Mouse (Mus musculus) stomach, embryonic 15.5 days (tissue): ENCODE data around the gene Ahnak. TPM values are rescaled to one million over a fixed set of nuclear protein-coding genes. Genes with fewer than 3 reads are reported as not detected.

Source experiments
- ATAC-seq: fragments of 200-750 bp; cut with Nextera tagmentation; 2 replicates; pipeline ENCODE4 v1.8.0; 2017; ENCODE audit warnings: low read depth, moderate number of reproducible peaks, moderate TSS enrichment; ENCODE audit not compliant: insufficient read depth, low FRiP score
- H3K27ac ChIP-seq: fragments of 300-500 bp; sonication (generic); 2 replicates; pipeline ENCODE4 v1.5.1; 2015; ENCODE audit warnings: mild to moderate bottlenecking, inconsistent platforms
- H3K27me3 ChIP-seq: fragments of 300-500 bp; sonication (generic); replicated peaks from 2 replicates; pipeline ENCODE4 v1.6.1; 2015; ENCODE audit warnings: inconsistent platforms
- H3K36me3 ChIP-seq: fragments of 300-500 bp; sonication (generic); 2 replicates; pipeline ENCODE4 v1.6.1; 2015; ENCODE audit warnings: inconsistent platforms
- H3K4me1 ChIP-seq: fragments of 300-500 bp; sonication (generic); 2 replicates; pipeline ENCODE4 v1.6.1; 2015; ENCODE audit warnings: inconsistent platforms
- H3K4me2 ChIP-seq: fragments of 300-500 bp; sonication (generic); 2 replicates; pipeline ENCODE4 v1.6.1; 2015; ENCODE audit warnings: mild to moderate bottlenecking, inconsistent platforms
- H3K4me3 ChIP-seq: fragments of 300-500 bp; sonication (generic); replicated peaks from 2 replicates; pipeline ENCODE4 v1.5.1; 2015; ENCODE audit warnings: inconsistent platforms
- H3K9ac ChIP-seq: fragments of 300-500 bp; sonication (generic); 2 replicates; pipeline ENCODE4 v1.6.1; 2015; ENCODE audit warnings: inconsistent platforms
- H3K9me3 ChIP-seq: fragments of 300-500 bp; sonication (generic); 2 replicates; pipeline ENCODE4 v1.6.1; 2016; ENCODE audit warnings: inconsistent platforms
- WGBS: fragments of 180-500 bp; shearing (Covaris S2); methylation state at CpG from one replicate; pipeline ENCODE4 v1.1.7; 2015; 5-methylcytosine and 5-hydroxymethylcytosine counted together
- polyA plus RNA-seq: library from polyadenylated mRNA; unstranded; fragments of >200 nt; fragmentation: Nextera tagmentation; extraction: Ambion mirVana; gene quantifications from 2 replicates; pipeline ENCODE4 v1.2.1, GENCODE M21; 2015

Ahnak gene
- polyA plus RNA-seq, 1 experiment from 2014 or later, result 43.5 TPM

- Histone ChIP-seq H3K9ac (no peak overlapping the region), H3K4me2 (no peak overlapping the region), H3K4me1 (no peaks in the 10 kb centered on the region), H3K27ac (no peak overlapping the region), H3K9me3 (no peaks in the 10 kb centered on the region), H3K27me3 (no peaks in the 10 kb centered on the region), H3K36me3 (no peaks in the 10 kb centered on the region), H3K4me3 (no peak overlapping the region)
- WGBS, result 84% methylated on average over 13 of the region's 13 CpGs
- ATAC-seq, result no peak
These were observed 108.4 kb downstream of the Ahnak start for GRCm38 (mm10) chr19:9097441-9097840.

DNA sequence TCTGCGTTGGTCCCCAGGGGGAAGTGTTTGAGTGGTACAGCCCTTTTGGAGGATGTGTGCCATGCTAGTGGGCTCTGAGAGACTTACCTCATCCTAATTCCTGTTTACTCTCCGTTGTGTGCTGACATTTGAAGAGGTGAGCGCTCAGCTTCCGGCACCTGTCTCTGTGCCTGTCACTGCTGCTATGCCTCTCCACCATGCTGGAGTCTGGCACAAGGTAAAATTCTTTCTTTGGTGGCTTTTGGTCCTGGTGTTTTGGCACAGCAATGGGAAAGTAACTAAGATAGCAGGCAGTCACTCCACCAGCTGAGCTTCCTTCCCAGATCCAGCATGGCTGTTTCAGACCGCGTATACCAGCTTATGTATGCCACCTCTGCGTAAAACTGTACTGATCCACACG, 110.7 kb downstream of the Ahnak start:
- Histone ChIP-seq H3K4me3 (no peak overlapping the region), H3K4me1 (no peaks in the 10 kb centered on the region), H3K27me3 (no peaks in the 10 kb centered on the region), H3K9me3 (no peaks in the 10 kb centered on the region), H3K9ac (no peak overlapping the region), H3K4me2 (no peak overlapping the region), H3K27ac (no peak overlapping the region), H3K36me3 (no peaks in the 10 kb centered on the region)
- ATAC-seq, result no peak
- 77% methylated on average over 8 of the region's 8 CpGs for WGBS

- Histone ChIP-seq H3K4me3 (no peak overlapping the region), H3K36me3 (no peaks in the 10 kb centered on the region), H3K4me1 (0 out of 2 replicates have a peak, but pooled peaks cover 4% of the 10 kb centered on the region), H3K27me3 (no peaks in the 10 kb centered on the region), H3K4me2 (no peak overlapping the region), H3K27ac (no peak overlapping the region), H3K9me3 (no peaks in the 10 kb centered on the region), H3K9ac (no peak overlapping the region)
- no peak for ATAC-seq
- WGBS, result 74% methylated on average over 17 of the region's 17 CpGs
These were observed 111.4 kb downstream of the Ahnak start for GRCm38 (mm10) chr19:9100297-9101061.

DNA sequence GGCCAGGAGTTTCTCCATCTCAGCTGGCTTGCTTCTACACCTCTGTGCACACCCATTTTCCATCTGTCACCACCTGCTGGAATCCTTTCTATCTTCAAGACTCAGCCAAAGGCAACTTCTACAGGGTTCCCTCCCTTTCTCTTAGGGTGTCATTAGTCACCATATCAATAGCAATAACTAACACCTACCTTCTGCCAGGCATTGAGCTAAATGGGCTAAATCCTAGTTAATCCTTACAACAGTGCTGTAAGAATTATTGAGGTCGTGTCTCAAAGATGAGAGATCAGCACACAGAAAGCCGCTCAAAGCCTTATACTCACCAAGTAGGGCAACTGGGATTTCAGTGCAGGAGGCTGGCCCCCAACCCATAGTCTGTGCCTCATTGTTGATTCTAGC, 112.0 kb downstream of the Ahnak start:
- Histone ChIP-seq H3K9ac (no peak overlapping the region), H3K4me2 (no peak overlapping the region), H3K4me3 (no peak overlapping the region), H3K36me3 (no peaks in the 10 kb centered on the region), H3K4me1 (peaks cover 4% of the 10 kb centered on the region; the same call in 1 of the 2 replicates), H3K9me3 (no peaks in the 10 kb centered on the region), H3K27ac (no peak overlapping the region), H3K27me3 (no peaks in the 10 kb centered on the region)
- ATAC-seq, result no peak
- 62% methylated on average over 2 of the region's 2 CpGs for WGBS

DNA sequence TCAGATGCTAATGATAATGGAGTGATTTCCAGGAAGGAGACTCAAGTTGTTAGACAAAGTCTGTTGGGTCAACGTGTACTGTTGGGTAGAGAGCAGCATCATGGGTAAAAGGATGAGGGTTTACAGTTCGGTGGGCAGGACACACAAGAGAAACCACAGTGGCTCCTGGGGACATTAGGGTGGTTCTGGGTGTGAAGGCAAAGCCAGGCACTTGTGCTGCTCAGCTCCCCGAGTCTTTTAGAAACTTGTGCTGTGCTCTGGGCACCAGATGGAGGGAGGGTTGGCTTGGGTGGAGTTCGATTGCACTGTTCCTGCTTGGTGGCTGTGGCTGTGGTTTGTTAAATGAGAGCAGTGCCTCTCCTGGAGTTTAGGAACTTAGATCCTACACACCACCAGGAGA, 114.9 kb downstream of the Ahnak start:
- H3K27me3 ChIP-seq, result no peaks in the 10 kb centered on the region
- ATAC-seq, result no peak
- no peak overlapping the region for H3K27ac ChIP-seq
- H3K9ac ChIP-seq, result no peak overlapping the region
- no peak overlapping the region for H3K4me2 ChIP-seq
- WGBS, result 81% methylated on average over 4 of the region's 4 CpGs
- no peaks in the 10 kb centered on the region for H3K9me3 ChIP-seq
- no peak overlapping the region for H3K4me3 ChIP-seq
- peaks cover 19% of the 10 kb centered on the region for H3K4me1 ChIP-seq
- no peaks in the 10 kb centered on the region for H3K36me3 ChIP-seq

GRCm38 (mm10) chr19:9105101-9105685, 116.1 kb downstream of the Ahnak start:
- Histone ChIP-seq H3K4me3 (no peak overlapping the region), H3K27me3 (no peaks in the 10 kb centered on the region), H3K9ac (no peak overlapping the region), H3K4me1 (peaks cover 19% of the 10 kb centered on the region), H3K27ac (no peak overlapping the region), H3K36me3 (no peaks in the 10 kb centered on the region), H3K4me2 (no peak overlapping the region), H3K9me3 (no peaks in the 10 kb centered on the region)
- no peak for ATAC-seq
- 63% methylated on average over 3 of the region's 3 CpGs for WGBS

- Histone ChIP-seq H3K36me3 (no peaks in the 10 kb centered on the region), H3K9me3 (no peaks in the 10 kb centered on the region), H3K9ac (no peak overlapping the region), H3K27ac (peak overlapping the region; percentile 72), H3K4me1 (peaks cover 19% of the 10 kb centered on the region), H3K4me3 (no peak overlapping the region), H3K27me3 (no peaks in the 10 kb centered on the region), H3K4me2 (no peak overlapping the region)
- WGBS, result 45% methylated on average over 5 of the region's 5 CpGs
- ATAC-seq, result peak; percentile 10; the same call in 1 of the 2 replicates
These were observed 117.0 kb downstream of the Ahnak start for GRCm38 (mm10) chr19:9106096-9106495.

GRCm38 (mm10) chr19:9106751-9107378, 117.8 kb downstream of the Ahnak start:
- Histone ChIP-seq H3K9ac (no peak overlapping the region), H3K4me2 (no peak overlapping the region), H3K36me3 (no peaks in the 10 kb centered on the region), H3K27me3 (no peaks in the 10 kb centered on the region), H3K4me3 (no peak overlapping the region), H3K9me3 (no peaks in the 10 kb centered on the region), H3K4me1 (peaks cover 19% of the 10 kb centered on the region), H3K27ac (peak overlapping the region; percentile 72)
- ATAC-seq, result peak; percentile 68
- 19% methylated on average over 4 of the region's 4 CpGs for WGBS

GRCm38 (mm10) chr19:9107379-9107755, 118.3 kb downstream of the Ahnak start:
- 56% methylated on average over 1 of the region's 1 CpGs for WGBS
- Histone ChIP-seq H3K27me3 (no peaks in the 10 kb centered on the region), H3K36me3 (no peaks in the 10 kb centered on the region), H3K27ac (peak overlapping the region; percentile 72), H3K9me3 (no peaks in the 10 kb centered on the region), H3K4me1 (peaks cover 19% of the 10 kb centered on the region), H3K9ac (no peak overlapping the region), H3K4me2 (no peak overlapping the region), H3K4me3 (no peak overlapping the region)
- peak; percentile 37; the same call in 1 of the 2 replicates for ATAC-seq

GRCm38 (mm10) chr19:9108536-9108935, 119.5 kb downstream of the Ahnak start:
- 81% methylated on average over 1 of the region's 1 CpGs for WGBS
- Histone ChIP-seq H3K4me3 (no peak overlapping the region), H3K4me1 (peaks cover 19% of the 10 kb centered on the region), H3K9me3 (no peaks in the 10 kb centered on the region), H3K9ac (no peak overlapping the region), H3K27ac (no peak overlapping the region), H3K4me2 (no peak overlapping the region), H3K27me3 (no peaks in the 10 kb centered on the region), H3K36me3 (no peaks in the 10 kb centered on the region)
- ATAC-seq, result no peak

DNA sequence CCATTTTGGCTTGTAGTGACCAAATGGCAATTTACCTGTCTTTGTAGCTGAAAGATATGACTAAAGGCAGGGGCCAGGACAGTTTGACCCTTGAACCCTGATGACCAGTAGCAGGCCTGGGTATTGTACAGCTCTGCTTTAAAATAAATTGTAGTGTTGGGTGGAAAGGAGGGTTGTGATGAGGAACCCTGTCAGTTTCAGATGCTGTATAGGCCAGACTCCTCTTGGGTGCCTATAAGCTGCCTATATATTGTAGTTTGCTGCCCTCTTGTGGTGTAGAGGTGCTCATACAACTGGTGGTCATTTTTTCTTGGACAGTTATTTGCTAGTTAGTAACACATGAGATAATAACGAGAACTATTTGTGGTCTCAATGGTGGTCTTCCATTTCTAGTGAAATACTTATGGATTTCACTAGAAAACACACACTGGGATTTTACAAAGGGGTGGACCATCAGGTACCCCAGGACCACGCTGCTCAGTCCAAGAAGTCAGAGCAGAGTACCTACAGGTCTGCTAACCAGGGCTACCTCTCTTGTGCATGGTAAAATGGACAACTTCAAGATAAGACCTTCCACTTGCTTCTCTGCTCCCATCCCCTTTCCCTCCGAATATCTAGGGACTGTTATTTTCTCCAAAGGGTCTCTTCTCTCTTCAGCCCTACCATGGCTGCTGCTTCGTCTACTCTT, 121.2 kb downstream of the Ahnak start:
- Histone ChIP-seq H3K27ac (no peak overlapping the region), H3K9me3 (no peaks in the 10 kb centered on the region), H3K4me3 (no peak overlapping the region), H3K27me3 (no peaks in the 10 kb centered on the region), H3K9ac (no peak overlapping the region), H3K4me2 (no peak overlapping the region), H3K4me1 (peaks cover 16% of the 10 kb centered on the region), H3K36me3 (no peaks in the 10 kb centered on the region)
- ATAC-seq, result peak; percentile 61
- WGBS, result 46% methylated on average over 4 of the region's 4 CpGs

DNA sequence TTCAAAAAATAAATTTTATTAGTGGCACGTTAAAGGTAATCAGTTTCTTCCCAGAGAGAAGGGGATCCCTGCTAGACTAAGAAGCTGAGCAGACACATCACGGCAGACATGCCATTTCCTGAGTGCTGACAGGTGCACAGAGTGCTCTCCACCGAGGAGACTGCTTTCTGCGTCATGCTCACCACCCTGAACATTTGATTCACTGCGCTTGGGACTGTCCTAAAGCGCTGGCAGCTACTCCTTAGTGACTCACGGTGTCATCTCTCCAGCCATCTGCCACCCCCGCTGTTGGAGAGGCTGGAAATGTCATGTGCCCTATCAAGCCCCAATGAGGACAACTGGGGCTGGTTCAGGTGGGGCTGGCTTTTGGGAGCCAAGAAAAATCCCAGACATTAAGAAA, 123.0 kb downstream of the Ahnak start:
- no peak overlapping the region for H3K4me3 ChIP-seq
- no peak overlapping the region for H3K4me2 ChIP-seq
- no peak overlapping the region for H3K27ac ChIP-seq
- no peaks in the 10 kb centered on the region for H3K27me3 ChIP-seq
- H3K9ac ChIP-seq, result no peak overlapping the region
- no peak for ATAC-seq
- H3K4me1 ChIP-seq, result peaks cover 5% of the 10 kb centered on the region
- no peaks in the 10 kb centered on the region for H3K36me3 ChIP-seq
- H3K9me3 ChIP-seq, result no peaks in the 10 kb centered on the region
- 67% methylated on average over 8 of the region's 8 CpGs for WGBS
